Mouse (Mus musculus) G1E (cell line): ENCODE measurements around the gene Copz1.

Source experiments
- CTCF ChIP-seq: IDR thresholded peaks from 2 replicates; pipeline ENCODE4 v1.5.1; 2012; ENCODE audit warnings: low read depth, low read length, inconsistent platforms, mixed read lengths
- GATA1 ChIP-seq: IDR thresholded peaks from 2 replicates; pipeline ENCODE4 v1.6.1; 2012; ENCODE audit warnings: borderline replicate concordance, low read length, inconsistent platforms, mixed read lengths
- GATA2 ChIP-seq: IDR thresholded peaks from 2 replicates; pipeline ENCODE4 v1.6.1; 2012; ENCODE audit warnings: low read depth, low read length, inconsistent platforms, borderline replicate concordance

DNA sequence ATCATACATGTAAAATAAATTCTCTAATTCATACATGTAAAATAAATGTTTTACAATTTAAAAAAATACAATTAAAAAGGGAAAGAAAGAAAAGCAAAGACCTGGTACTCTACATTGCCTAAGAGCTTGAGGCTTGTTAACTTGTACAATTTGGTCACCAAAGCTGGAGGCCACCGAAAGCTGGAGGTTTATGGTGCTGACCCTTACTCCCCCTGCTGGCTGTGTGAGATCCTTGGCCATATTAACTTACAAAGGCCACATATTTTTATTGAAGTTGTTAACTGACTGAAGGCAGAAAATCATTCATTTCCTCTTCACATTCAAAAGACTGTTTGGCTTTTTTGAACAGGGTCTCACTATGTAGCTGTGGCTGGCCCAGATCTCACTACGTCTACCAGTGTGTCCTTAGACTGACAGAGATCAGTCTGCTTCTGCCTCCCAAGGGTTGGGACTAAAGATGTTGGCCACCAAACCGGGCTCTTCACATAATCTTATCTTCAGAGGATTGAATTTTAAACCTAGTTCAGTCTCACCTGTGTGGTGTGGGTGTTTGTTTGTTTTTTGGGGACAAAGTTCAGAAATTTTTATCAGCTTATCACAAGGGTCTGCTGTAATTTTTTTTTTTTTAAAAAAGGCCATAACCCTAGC, 8.4 kb downstream of the Copz1 start:
- TF ChIP-seq CTCF (peak; percentile 50), GATA1 (no peak), GATA2 (no peak)
